Mouse (Mus musculus) lung, postnatal 36 days (tissue): ENCODE data around the gene Gm49325.

Experiments used
- DNase-seq: peaks from one replicate; pipeline ENCODE4 v3.0.0; 2022; ENCODE audit warnings: mixed read lengths

Gm49325 gene

GRCm38 (mm10) chr10:77605908-77606826 is at the start of gene Gm49325, which contains the start of gene Sumo3:
Gene Gm49325 (plus strand): TSS chr10:77606197.
Gene Sumo3 (plus strand): TSS chr10:77606097.
- peak; percentile 98 for DNase-seq

- DNase-seq, result no peak
These were observed 49.4 kb upstream of the Gm49325 start for GRCm38 (mm10) chr10:77556631-77557030.

DNA sequence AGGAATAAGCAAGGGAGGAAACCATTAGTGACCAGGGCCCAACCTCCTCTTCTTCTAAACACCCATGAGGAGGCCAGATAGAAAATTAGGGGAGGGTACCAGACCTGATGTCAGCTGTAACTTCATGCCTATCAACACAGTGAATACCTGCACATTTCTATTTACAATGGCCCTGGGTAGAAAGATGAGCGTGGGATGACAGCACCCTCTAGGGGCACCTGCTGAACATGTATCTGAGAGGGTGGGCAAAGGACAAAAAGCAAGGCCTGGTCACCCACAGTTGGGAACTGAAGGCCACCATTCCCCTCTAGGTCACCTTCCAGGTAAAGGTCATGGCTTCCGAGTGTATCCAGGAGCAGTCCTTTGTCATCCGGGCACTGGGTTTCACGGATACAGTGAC is 48.4 kb upstream of the Gm49325 start:
- no peak for DNase-seq

DNA sequence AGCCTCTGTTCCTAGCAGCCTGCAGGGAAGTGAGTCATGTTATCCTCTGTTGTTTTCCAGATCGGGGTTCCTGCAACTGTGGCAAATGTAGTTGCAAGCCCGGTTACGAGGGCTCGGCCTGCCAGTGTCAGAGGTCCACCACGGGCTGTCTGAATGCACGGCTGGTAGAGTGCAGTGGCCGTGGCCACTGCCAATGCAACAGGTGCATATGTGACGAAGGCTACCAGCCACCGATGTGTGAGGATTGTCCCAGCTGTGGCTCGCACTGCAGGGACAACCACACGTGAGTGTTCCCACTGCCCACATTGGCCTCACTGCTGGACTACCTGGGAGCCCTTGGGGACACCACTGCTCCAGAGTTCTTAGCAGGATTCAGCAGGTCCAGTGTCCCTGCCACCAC is 45.9 kb upstream of the Gm49325 start:
- no peak for DNase-seq

DNA sequence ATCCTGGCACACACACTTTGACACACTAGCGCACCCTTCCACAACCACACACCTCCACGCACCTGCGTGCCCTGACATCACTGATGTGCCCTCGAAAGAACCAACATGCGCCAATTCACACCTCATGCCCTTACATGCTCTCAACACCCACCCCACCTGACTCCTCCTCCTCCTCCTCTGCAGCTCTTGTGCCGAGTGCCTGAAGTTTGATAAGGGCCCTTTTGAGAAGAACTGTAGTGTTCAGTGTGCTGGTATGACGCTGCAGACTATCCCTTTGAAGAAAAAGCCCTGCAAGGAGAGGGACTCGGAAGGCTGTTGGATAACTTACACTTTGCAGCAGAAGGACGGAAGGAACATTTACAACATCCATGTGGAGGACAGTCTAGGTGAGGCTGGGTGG is 45.2 kb upstream of the Gm49325 start:
- DNase-seq, result peak; percentile 15

DNA sequence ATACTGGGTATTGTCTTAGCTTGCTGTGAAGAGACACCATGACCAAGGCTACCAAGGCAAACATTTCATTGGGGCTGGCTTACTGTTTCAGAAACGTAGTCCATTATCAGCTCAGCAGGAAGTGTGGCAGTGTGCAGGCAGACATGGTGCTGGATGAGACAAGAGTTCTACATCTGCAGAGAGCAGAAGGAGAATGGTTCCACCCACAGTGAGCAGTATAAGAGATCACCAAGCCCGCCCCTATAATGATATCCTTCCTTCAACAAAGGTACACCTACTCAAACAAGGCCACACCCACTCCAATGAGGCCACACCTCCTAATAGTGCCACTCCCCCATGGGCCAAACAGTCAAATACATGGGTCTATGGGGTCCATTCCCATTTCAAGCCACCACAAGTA is 44.5 kb upstream of the Gm49325 start:
- DNase-seq, result no peak

GRCm38 (mm10) chr10:77565005-77565404 is 41.0 kb upstream of the Gm49325 start:
- no peak for DNase-seq

DNA sequence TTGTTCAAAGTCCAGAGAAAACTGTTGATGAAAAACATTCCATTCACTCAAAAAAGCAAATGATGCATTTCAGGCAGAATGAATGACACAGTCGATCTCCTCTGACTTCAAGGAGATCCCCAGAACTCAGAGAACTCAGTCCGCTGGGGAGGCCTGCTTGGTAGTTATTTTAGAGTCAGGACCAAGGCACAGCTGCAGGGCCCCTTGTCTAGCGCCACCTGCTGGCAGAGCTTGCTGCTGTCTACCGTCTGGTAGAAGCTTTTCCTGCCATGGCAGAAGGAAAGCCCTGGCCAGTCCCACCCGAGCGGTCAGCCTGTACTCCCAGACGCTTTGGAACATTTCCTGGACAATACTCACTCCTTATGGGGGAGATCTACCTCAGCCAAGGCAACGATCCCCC is 39.3 kb upstream of the Gm49325 start:
- DNase-seq, result peak; percentile 89

DNA sequence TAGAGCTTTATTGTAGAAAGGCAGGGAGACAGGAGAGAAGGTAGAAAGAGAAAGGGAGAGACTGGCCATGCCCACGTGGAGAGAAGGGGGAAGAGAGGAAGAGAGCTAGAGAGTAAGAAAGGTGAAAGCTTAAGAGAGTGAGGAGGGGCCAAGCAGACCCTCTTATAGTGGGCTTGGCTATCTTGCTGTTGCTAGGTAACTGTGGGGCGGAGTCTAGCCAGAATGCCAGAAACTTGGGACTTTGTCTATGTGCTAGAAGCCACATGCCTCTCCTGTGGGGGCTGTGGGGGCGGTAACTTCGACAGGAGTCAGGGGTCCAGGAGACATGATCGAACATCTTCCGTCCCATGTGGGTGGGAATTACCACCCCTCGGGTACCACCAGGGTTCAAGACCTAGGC is 36.5 kb upstream of the Gm49325 start:
- DNase-seq, result no peak

DNA sequence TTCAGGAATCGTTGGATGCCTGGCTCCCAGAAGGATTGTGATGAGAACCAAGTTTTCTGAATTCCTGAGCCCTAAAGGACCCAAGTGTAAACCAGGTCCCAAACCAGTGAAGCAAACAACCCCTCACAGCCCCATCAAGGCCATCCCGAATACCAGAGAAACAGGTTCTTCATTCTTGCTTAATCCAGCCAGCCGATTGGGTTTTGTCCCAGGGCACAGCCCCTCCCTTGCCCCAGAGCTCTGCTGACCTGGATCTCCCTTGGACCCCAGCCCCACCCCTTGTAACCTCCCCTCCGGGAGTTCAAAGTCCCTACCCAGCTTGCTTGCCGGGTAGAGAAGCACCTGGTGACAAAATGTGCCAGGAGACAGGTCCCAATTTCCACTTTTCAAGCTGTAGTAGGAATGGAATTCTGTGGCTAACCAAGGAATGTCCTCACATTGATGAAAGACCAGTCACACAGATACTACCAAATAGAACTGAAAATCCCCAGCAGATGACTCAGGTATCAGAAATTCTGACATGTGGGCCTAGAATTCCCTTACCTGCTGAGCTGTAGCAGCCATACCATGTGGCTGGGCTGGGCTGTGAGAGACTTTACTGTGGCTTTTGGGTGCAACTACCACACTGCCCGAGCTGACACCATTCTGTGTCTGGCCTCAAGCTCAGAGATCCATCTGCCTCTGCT is 35.9 kb upstream of the Gm49325 start:
- no peak for DNase-seq

- DNase-seq, result peak; percentile 25
These were observed 33.8 kb upstream of the Gm49325 start for GRCm38 (mm10) chr10:77572225-77572624.

- DNase-seq, result no peak
These were observed 32.8 kb upstream of the Gm49325 start for GRCm38 (mm10) chr10:77573162-77573561.

GRCm38 (mm10) chr10:77580027-77580920 is 25.7 kb upstream of the Gm49325 start:
- no peak for DNase-seq

GRCm38 (mm10) chr10:77581023-77581407 is 25.0 kb upstream of the Gm49325 start:
- no peak for DNase-seq

- DNase-seq, result peak; percentile 96
These were observed 24.4 kb upstream of the Gm49325 start, which contains the start of gene Pttg1ip for GRCm38 (mm10) chr10:77581408-77582284. Gene Pttg1ip (plus strand): TSS chr10:77581720.

GRCm38 (mm10) chr10:77582285-77582618 is 23.7 kb upstream of the Gm49325 start:
- DNase-seq, result no peak

DNA sequence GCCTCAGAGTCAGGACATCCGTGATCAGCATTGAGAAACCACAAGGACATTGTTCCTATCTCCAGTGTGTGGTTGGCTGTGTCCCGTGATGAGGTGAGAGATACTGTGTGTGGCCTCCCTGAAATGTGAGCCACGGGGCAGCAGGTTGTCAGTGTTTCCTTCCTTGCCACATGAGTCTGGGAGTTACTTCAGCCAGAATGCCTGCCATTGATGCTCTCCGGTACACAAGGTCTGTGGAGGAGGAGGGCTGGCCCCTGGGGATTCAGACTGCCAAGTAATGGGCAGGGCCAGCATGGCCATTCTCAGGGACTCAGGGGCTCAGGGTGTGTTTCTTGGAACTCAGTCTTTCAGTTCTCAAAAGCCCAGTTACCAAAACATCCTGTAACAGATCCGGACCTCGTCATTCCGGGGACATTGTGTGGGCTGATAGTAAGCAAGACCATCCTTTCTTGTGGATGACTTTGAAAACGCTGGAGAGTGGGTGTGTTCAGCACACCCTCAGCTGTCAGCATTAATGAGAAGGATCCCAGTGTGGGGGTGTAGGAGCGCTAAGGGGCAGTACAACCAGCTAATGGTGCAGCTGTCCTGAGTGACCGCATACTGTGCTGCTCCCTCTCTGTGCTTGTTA is 22.1 kb upstream of the Gm49325 start:
- DNase-seq, result peak; percentile 75

GRCm38 (mm10) chr10:77586637-77587036 is 19.4 kb upstream of the Gm49325 start:
- no peak for DNase-seq

DNA sequence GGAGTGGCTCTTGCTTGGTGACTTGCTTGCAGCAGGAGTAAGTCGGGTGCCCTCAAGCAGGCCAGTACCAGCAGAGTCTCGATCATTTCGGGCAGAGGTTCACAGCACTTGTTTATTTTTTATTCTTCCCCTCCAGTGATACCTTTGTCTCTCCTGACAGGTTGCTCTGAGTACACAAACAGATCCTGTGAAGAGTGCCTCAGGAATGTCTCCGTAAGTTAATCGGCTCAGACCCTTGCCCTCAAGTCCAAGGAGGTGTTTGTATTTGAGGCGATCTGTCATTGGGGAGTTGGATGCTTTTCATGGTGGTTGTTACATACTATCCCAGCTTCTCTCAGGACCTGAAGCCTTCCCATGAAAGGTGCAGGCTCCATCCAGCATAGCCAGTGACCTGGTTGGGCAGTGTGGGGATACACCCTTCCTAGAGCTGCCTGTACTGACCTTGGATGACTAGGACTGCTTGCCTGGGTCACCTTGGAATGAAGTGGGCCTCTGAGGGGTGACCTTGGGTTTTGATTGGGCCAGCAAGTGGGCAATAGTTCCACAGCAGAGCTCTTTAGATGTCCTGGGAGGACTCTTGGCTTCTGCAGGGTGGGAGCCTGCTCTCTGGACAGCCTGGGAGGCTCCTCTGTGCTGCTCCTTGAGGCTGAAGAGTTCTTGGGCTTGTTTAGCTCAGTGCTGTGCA is 18.8 kb upstream of the Gm49325 start:
- no peak for DNase-seq

DNA sequence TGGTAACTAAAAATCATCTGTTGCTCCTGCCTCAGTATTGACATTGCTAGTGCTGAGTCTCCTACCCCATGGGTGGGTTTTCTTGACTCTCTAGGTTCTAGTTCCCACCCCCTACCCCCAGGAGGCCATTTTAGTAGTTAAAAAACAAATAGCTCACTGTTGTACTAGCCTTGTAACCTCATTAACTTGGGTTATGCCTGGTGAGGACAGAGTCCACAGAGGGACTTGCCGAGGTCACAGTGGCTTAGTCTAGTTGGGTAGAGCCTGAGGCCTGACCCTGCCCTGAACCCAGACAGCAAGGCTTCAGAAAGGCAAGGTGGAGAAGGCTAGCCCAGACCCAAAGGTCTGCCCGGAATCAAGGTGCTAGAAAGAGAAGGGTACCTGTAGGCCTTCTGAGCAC is 18.0 kb upstream of the Gm49325 start:
- no peak for DNase-seq

DNA sequence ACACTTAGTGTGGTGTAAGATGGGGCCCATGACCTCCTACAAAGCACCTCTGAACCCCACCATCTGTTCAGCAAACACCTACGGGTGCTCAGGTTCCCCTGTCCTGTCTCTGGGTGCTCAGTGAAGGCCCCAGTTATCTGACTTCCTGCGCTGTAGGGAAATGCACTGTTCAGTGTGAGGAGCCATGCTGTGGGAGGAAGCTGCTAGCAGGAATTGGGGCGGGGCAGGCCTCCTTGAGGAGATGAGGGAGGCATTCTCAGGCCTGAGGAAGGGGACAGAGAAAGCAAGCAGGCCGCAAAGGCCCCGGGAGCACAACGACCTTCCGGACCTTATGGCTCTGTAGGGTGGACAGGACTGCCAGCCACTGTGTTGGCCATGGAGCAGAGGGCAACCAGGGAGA is 16.9 kb upstream of the Gm49325 start:
- no peak for DNase-seq
